Mouse (Mus musculus): ENCODE results near the gene Col4a2.
"Not testable (repeated sequence)": the region's sequence is repeated elsewhere in the genome, so short reads cannot be mapped to it uniquely, and the experiment has no call there.

The Col4a2 gene

GRCm38 (mm10) chr8:11482537-11482936 lies 169.9 kb downstream of the Col4a2 start:
- no peak for DNase-seq (ENCODE audit: low read depth, low spot score)

- no peak for DNase-seq (ENCODE audit: low read depth, low spot score)
Measured at GRCm38 (mm10) chr8:11486142-11486541, 173.5 kb downstream of the Col4a2 start.

DNA sequence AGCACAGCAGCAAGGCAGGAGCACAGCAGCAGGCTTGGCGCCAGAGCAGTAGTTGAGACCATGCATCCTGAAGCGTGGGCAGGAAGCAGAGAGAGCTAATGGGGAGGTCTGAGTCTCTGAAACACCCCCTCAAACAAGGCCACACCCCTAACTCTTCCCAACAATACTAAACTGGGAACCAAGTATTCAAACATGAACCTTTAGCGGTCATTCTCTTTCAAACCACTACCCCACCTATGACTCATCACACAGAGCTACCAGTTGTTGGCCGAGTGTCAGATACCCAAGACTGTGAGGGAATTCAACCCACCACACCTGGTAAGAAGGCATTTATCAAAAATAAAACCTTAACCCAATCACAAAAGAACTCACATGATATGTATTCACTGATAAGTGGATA lies 174.6 kb downstream of the Col4a2 start:
- no peak for DNase-seq (ENCODE audit: low read depth, low spot score)

DNA sequence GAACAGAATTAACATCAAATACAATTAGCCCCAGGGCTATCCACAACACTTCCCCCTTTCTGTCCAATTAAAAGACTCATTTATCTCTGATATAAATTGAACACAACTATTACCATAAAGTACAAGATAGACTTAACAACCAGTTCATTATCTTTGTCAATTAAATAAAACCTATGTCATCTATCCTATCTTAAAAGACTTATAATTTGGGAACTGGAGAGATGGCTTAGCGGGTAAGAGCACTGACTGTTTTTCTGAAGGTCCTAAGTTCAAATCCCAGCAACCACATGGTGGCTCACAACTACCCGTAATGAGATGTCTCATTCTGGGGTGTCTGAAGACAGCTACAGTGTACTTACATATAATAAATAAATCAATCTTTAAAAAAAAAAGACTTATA lies 179.7 kb downstream of the Col4a2 start:
- DNase-seq (ENCODE audit: low read depth, low spot score), result not testable (repeated sequence)

GRCm38 (mm10) chr8:11497017-11497990 lies 184.7 kb downstream of the Col4a2 start, which contains the start of gene Naxd:
Gene Naxd, plus strand, starts transcription at chr8:11497506.
- DNase-seq (ENCODE audit: low read depth, low spot score), result peak; percentile 85

DNA sequence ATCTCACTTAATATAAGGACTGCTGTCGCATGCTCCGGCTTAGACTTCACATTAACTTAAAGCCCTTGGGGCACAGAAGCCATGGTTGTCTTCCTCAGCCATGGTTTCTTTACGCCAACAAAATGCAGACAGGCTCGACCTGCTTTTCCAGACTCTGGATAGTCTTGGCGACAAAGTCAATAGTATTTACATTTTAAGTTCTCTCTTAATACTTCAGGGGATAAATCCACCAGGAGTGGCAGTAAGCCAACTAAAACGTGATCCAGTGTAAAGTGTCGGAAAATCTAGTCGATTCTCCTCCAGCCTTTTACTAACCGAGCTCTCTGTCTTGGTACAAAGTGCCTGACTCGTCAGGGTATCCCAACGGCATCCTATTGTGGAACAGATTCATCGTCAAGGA lies 185.7 kb downstream of the Col4a2 start:
- no peak for DNase-seq (ENCODE audit: low read depth, low spot score)
